Mouse (Mus musculus) limb, embryonic 11.5 days (tissue): Measurements from ENCODE around the gene Mpp4. TPM values are rescaled to one million over a fixed set of nuclear protein-coding genes. Genes with fewer than 3 reads are reported as not detected.

Experiments
- ATAC-seq: fragments of 200-750 bp; cut with Nextera tagmentation; 2 replicates; pipeline ENCODE4 v1.8.0; 2017; ENCODE audit warnings: low read depth; ENCODE audit not compliant: insufficient number of reproducible peaks, low FRiP score, low TSS enrichment
- DNase-seq: peaks from one replicate; pipeline ENCODE4 v3.0.0-alpha.2; 2015; ENCODE audit warnings: low spot score
- H3K27ac ChIP-seq: fragments of 300-500 bp; sonication (generic); replicated peaks from 2 replicates; pipeline ENCODE4 v1.5.1; 2014; ENCODE audit warnings: low read depth, mild to moderate bottlenecking, low read length
- H3K27me3 ChIP-seq: fragments of 300-500 bp; sonication (generic); 2 replicates; pipeline ENCODE4 v1.6.1; 2014; ENCODE audit warnings: mild to moderate bottlenecking, low read length, mixed read lengths; ENCODE audit not compliant: control insufficient read depth, insufficient read depth
- H3K36me3 ChIP-seq: fragments of 300-500 bp; sonication (generic); 2 replicates; pipeline ENCODE4 v1.6.1; 2014; ENCODE audit warnings: mild to moderate bottlenecking, low read length, moderate library complexity, mixed read lengths; ENCODE audit not compliant: control insufficient read depth, insufficient read depth
- H3K4me1 ChIP-seq: fragments of 300-500 bp; sonication (generic); 2 replicates; pipeline ENCODE4 v1.6.1; 2014; ENCODE audit warnings: low read length, mixed read lengths; ENCODE audit not compliant: control insufficient read depth, insufficient read depth
- H3K4me2 ChIP-seq: fragments of 300-500 bp; sonication (generic); 2 replicates; pipeline ENCODE4 v1.6.1; 2014; ENCODE audit warnings: low read depth, mild to moderate bottlenecking, moderate library complexity; ENCODE audit not compliant: severe bottlenecking
- H3K4me3 ChIP-seq: fragments of 300-500 bp; sonication (generic); 2 replicates; pipeline ENCODE4 v1.5.1; 2014; ENCODE audit warnings: low read depth, low read length
- H3K9ac ChIP-seq: fragments of 300-500 bp; sonication (generic); 2 replicates; pipeline ENCODE4 v1.6.1; 2014; ENCODE audit warnings: mild to moderate bottlenecking, low read length
- H3K9me3 ChIP-seq: fragments of 300-500 bp; sonication (generic); 2 replicates; pipeline ENCODE4 v1.6.1; 2016; ENCODE audit warnings: low read length; ENCODE audit not compliant: control insufficient read depth
- WGBS: fragments of 180-500 bp; shearing (Covaris S2); extraction: QIAGEN DNeasy Blood & Tissue Kit; methylation state at CpG from one replicate; pipeline ENCODE4 v1.1.7; 2014; 5-methylcytosine and 5-hydroxymethylcytosine counted together
- polyA plus RNA-seq: library from polyadenylated mRNA; unstranded; fragments of >200 nt; fragmentation: Nextera tagmentation; extraction: Ambion mirVana; gene quantifications from 2 replicates; pipeline ENCODE4 v1.2.1, GENCODE M21; 2014

The Mpp4 gene
- polyA plus RNA-seq, 1 experiment from 2014 or later: 0.28 TPM

GRCm38 (mm10) chr1:59163918-59164317 is 729 bp upstream of the Mpp4 start:
- DNase-seq: no peak

DNA sequence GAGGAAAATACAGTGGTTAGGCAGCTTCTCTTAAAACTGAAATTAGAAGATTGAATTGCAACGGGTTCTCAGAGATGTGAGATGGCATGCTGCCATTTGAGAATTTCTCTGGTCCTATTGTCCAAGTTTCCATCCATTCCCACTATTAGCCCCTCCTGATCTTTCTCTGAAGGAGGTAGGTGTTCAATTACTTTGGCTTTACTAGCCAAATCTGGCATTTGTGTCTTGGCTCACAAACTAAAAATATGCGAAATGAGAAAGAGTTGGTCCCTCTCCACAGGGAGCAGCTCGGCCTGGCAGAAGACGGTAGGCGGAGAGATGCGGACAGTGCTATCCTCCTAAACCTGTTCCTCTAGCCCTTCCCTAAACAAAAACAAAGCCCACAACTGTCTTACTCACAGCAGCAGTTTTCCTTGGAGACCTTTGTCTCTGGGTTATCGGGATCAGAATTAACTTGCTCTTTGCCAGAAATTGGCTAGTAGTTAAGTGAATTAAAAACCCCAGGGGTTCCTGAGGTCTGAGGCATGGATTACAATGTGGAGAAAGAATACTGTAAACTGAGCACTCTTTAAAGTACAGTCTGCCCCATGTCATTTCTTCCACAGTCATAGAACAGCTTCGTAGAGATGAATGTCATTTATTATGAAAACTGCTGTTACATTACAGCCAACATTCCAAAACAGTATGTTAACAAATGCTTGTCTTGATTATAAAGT is 722 bp downstream of the Mpp4 start:
- Histone ChIP-seq H3K4me1 (no peaks in the 10 kb centered on the region), H3K9ac (no peak overlapping the region), H3K27ac (no peak overlapping the region), H3K9me3 (no peaks in the 10 kb centered on the region), H3K36me3 (peaks cover 7% of the 10 kb centered on the region; the same call in 1 of the 2 replicates), H3K27me3 (no peaks in the 10 kb centered on the region), H3K4me2 (no peak overlapping the region), H3K4me3 (no peak overlapping the region)
- WGBS: 74% methylated on average over 8 of the region's 8 CpGs
- ATAC-seq (no peak), DNase-seq (no peak)

More at GRCm38 (mm10) chr1:59163918-59164317, 729 bp upstream of the Mpp4 start:
- H3K9ac ChIP-seq: no peak overlapping the region
- H3K27ac ChIP-seq: no peak overlapping the region
- H3K4me2 ChIP-seq: no peak overlapping the region
- H3K36me3 ChIP-seq: peaks cover 7% of the 10 kb centered on the region; the same call in 1 of the 2 replicates
- no peak for ATAC-seq
- no peak overlapping the region for H3K4me3 ChIP-seq
- H3K4me1 ChIP-seq: no peaks in the 10 kb centered on the region
- WGBS: 71% methylated on average over 5 of the region's 5 CpGs
- no peaks in the 10 kb centered on the region for H3K9me3 ChIP-seq
- no peaks in the 10 kb centered on the region for H3K27me3 ChIP-seq

GRCm38 (mm10) chr1:59161396-59161795 is 1.8 kb downstream of the Mpp4 start:
- Histone ChIP-seq H3K4me1 (no peaks in the 10 kb centered on the region), H3K9ac (no peak overlapping the region), H3K9me3 (no peaks in the 10 kb centered on the region)

DNA sequence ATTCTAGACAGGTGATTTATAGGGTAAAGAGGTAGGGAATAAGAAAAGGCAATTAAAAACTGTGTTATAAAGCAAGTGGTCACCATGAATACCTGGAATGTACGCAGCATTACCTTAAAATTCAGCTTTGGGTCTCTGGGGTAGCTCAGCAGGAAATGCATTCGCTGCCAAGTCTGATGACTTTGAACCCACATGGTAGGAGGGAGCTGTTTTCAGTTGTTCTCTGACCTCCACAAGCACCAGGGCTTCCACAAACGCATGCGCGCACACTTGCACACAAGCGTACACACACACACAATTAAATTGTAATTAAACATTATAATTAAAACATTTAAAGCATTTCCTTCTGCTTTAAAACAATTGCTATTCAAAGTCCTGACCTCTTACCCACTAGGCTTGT is 2.3 kb downstream of the Mpp4 start:
- H3K4me2 ChIP-seq: no peak overlapping the region
- no peak overlapping the region for H3K4me3 ChIP-seq
- no peaks in the 10 kb centered on the region for H3K4me1 ChIP-seq
- H3K27me3 ChIP-seq: no peaks in the 10 kb centered on the region
- ATAC-seq (no peak), DNase-seq (no peak)
- WGBS: 84% methylated on average over 6 of the region's 6 CpGs
- H3K9me3 ChIP-seq: no peaks in the 10 kb centered on the region
- no peak overlapping the region for H3K27ac ChIP-seq
- H3K36me3 ChIP-seq: no peaks in the 10 kb centered on the region; the same call in 1 of the 2 replicates
- no peak overlapping the region for H3K9ac ChIP-seq

More at GRCm38 (mm10) chr1:59161396-59161795, 1.8 kb downstream of the Mpp4 start:
- H3K36me3 ChIP-seq: peaks cover 2% of the 10 kb centered on the region; the same call in 1 of the 2 replicates
- ATAC-seq: no peak
- H3K27me3 ChIP-seq: no peaks in the 10 kb centered on the region
- DNase-seq: no peak
- WGBS: 85% methylated on average over 6 of the region's 6 CpGs
- H3K4me3 ChIP-seq: no peak overlapping the region
- no peak overlapping the region for H3K4me2 ChIP-seq
- H3K27ac ChIP-seq: no peak overlapping the region

DNA sequence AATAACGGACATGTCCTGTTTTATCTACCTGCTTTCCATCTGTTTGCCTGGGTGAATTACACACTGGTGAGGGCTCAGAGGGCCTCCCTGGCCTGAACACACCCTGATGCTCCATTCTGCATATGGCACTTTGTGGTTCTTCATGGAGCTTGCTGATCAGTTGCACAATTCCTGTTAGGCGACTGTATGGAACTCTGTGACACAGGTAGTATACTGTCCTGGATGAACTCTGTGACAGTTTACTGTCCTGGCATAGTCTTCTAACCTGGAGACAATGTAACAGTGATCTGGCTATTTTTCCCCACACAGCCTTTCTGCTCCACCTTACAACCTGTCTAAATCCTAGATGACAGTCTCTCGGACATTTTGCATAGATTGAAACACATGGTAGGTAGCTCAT is 4.1 kb downstream of the Mpp4 start:
- no peak overlapping the region for H3K4me2 ChIP-seq
- no peak for DNase-seq
- H3K36me3 ChIP-seq: no peaks in the 10 kb centered on the region; the same call in 1 of the 2 replicates
- no peaks in the 10 kb centered on the region for H3K4me1 ChIP-seq
- H3K27ac ChIP-seq: no peak overlapping the region
- no peaks in the 10 kb centered on the region for H3K9me3 ChIP-seq
- no peak overlapping the region for H3K4me3 ChIP-seq
- WGBS: 84% methylated on average over 3 of the region's 3 CpGs
- no peak for ATAC-seq
- no peak overlapping the region for H3K9ac ChIP-seq
- no peaks in the 10 kb centered on the region for H3K27me3 ChIP-seq

- WGBS: 87% methylated on average over 7 of the region's 7 CpGs
These were observed 4.7 kb downstream of the Mpp4 start for GRCm38 (mm10) chr1:59158498-59158897.

DNA sequence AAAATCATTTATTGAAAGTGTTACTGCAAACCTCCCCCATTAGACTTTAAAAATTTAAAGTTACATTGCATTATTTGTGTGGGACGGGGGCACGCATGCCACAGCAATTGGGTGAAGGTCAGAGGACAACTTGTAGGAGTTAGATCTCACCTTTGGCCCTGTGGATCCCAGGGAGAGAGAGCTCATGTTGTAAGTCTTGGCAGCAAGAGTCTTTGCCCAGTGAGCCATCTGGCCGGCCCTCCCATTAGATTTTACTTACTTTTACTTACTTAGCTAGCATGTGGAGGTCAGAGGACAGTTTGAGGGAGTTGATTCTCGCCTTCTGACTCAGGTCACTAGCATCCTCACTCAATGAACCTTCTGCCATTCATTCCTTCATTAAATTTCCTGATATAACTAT is 5.3 kb downstream of the Mpp4 start:
- no peak for ATAC-seq
- no peak for DNase-seq
- Histone ChIP-seq H3K4me1 (no peaks in the 10 kb centered on the region), H3K9me3 (no peaks in the 10 kb centered on the region), H3K36me3 (no peaks in the 10 kb centered on the region), H3K4me3 (no peak overlapping the region), H3K9ac (no peak overlapping the region), H3K27ac (no peak overlapping the region), H3K4me2 (no peak overlapping the region), H3K27me3 (no peaks in the 10 kb centered on the region)
- WGBS: 85% methylated on average over 4 of the region's 4 CpGs

More at GRCm38 (mm10) chr1:59158498-59158897, 4.7 kb downstream of the Mpp4 start:
- H3K4me2 ChIP-seq: no peak overlapping the region
- no peaks in the 10 kb centered on the region for H3K27me3 ChIP-seq
- ATAC-seq: no peak
- H3K9me3 ChIP-seq: no peaks in the 10 kb centered on the region
- H3K4me1 ChIP-seq: no peaks in the 10 kb centered on the region
- no peak overlapping the region for H3K27ac ChIP-seq
- no peak overlapping the region for H3K9ac ChIP-seq
- no peak overlapping the region for H3K4me3 ChIP-seq
- H3K36me3 ChIP-seq: no peaks in the 10 kb centered on the region; the same call in 1 of the 2 replicates
- no peak for DNase-seq

DNA sequence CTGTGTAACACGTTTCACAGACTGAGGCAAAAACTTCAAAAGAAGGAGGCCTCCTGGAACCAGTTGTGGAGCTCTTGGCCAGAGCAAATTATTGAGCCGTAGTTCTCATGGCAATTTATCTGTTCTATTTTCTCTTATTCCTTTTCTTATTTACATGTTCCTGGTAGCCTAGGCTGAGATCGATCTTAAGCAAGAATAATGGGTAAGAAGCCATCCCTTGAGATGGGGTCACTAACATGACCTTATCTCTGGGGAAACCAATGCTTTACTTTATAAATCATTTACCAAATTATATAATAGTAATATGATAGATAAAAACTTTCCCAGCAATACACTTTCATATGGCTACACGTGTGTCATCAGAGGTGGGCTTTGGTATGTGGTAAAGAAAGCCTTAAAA is 10.8 kb downstream of the Mpp4 start:
- H3K4me3 ChIP-seq: no peak overlapping the region
- no peaks in the 10 kb centered on the region for H3K4me1 ChIP-seq
- no peaks in the 10 kb centered on the region for H3K9me3 ChIP-seq
- DNase-seq (no peak), ATAC-seq (no peak)
- H3K36me3 ChIP-seq: no peaks in the 10 kb centered on the region
- no peak overlapping the region for H3K4me2 ChIP-seq
- H3K27ac ChIP-seq: no peak overlapping the region
- no peaks in the 10 kb centered on the region for H3K27me3 ChIP-seq
- no peak overlapping the region for H3K9ac ChIP-seq
- WGBS: 79% methylated on average over 4 of the region's 4 CpGs

DNA sequence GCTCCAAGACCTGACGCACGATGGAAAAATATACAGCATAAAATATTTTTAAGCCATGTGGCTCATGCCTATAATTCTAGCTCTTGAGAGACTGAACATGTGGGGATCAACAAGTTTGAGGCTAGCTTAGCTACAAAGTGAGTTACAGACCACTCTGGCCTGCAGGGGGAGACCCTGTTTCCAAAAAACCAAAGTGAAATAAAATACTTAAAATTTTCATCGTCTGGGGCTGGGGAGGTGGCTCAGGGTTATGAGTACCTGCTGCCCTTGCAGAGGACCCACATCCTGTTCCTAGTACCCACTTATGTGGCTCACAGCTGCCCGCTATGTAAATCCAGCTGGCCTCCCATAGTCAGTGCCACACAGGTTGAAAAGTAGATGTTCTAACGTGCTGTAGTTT is 12.6 kb downstream of the Mpp4 start:
- H3K4me3 ChIP-seq: no peak overlapping the region
- no peak overlapping the region for H3K4me2 ChIP-seq
- H3K27ac ChIP-seq: no peak overlapping the region
- no peaks in the 10 kb centered on the region for H3K4me1 ChIP-seq
- H3K9me3 ChIP-seq: no peaks in the 10 kb centered on the region
- no peaks in the 10 kb centered on the region for H3K27me3 ChIP-seq
- 77% methylated on average over 5 of the region's 5 CpGs for WGBS
- H3K36me3 ChIP-seq: no peaks in the 10 kb centered on the region
- DNase-seq: no peak
- H3K9ac ChIP-seq: no peak overlapping the region
- no peak for ATAC-seq
